Mouse (Mus musculus) bone marrow, adult 2 months (tissue): ENCODE measurements at regions not wholly inside any gene's neighbourhood (a gene's known extent, or its start where the extent isn't known, plus 50 kb on each side); places are given as distances from the start of the nearest gene placed in this dataset.

Experiments
- CTCF ChIP-seq: fragments of 200-500 bp; IDR thresholded peaks from 2 replicates; pipeline ENCODE4 v1.5.1; 2011; ENCODE audit warnings: low read length, control low read depth; ENCODE audit not compliant: control insufficient read depth, insufficient read depth
- POLR2A ChIP-seq: fragments of 200-500 bp; IDR thresholded peaks from 2 replicates; pipeline ENCODE4 v1.6.1; 2011; ENCODE audit warnings: low read depth, mild to moderate bottlenecking, control low read depth, low read length, borderline replicate concordance; ENCODE audit not compliant: control insufficient read depth

DNA sequence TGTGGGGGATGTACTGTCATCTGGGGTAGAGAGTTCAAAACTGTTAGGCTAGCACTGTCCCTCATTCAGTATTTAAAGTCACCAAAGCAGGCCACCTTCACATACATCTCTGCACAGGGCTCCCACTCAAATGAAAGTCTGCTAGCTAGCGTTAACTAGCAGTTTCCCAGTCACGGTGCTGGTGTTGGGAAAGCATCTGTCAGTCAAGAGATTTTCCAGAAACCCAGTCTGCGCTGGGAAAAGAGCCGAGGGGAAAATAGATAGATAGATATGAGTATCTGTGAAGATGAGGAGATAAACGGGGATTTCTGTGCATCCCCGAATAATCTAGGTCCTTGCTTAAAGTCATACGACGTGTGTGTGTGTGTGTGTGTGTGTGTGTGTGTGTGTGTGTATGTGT is 110.6 kb downstream of the Gadd45g start:
- TF ChIP-seq CTCF = no peak
- TF ChIP-seq POLR2A = no peak
